Mouse (Mus musculus): ENCODE measurements around the gene Dgkk.
"Not testable (repeated sequence)": the region's sequence is repeated elsewhere in the genome, so short reads cannot be mapped to it uniquely, and the experiment has no call there.

Dgkk gene

DNA sequence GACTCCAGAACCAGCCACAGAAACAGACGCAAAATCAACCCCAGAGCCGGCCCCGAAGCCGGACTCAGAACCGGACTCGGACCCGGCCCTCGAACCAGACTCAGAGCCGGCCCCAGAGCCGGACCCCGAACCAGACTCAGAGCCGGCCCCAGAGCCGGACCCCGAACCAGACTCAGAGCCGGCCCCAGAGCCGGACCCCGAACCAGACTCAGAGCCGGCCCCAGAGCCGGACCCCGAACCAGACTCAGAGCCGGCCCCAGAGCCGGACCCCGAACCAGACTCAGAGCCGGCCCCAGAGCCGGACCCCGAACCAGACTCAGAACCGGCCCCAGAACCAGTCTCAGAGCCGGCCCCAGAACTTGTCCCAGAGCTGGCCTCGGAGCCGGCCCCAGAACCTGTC, at the start of gene Dgkk:
Gene Dgkk, plus strand, starts transcription at position 301 of the 400 bp plus-strand sequence.
- in situ Hi-C loops (cut with MboI; ENCODE audit: low pct_unique_long_range_greater_than_20kb in 1 of 2, low sequenced_read_pairs in 2 of 2, unreplicated experiment in 1 of 2) = not testable (repeated sequence)

DNA sequence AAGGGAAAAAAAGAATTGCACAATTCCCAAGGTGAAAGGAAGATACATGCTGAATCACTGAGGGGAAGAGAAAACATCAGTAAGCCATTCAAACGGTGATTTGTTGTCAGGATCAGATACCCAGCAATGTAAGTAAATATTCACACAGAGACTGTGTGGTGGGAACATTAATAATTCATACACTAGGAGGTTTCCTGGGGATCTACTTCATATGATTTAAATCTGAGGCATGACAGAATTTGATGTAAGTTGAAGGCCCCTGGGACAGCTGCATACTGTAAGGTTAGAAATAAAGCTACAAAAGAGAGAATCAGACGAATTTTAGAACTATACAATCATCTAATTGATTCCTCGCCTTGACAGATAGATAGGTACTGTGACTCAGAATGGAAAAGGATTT, 45.1 kb upstream of the Dgkk start:
- in situ Hi-C loops (cut with MboI; ENCODE audit: low pct_unique_long_range_greater_than_20kb in 1 of 2, low sequenced_read_pairs in 2 of 2, unreplicated experiment in 1 of 2) = no loop called here

DNA sequence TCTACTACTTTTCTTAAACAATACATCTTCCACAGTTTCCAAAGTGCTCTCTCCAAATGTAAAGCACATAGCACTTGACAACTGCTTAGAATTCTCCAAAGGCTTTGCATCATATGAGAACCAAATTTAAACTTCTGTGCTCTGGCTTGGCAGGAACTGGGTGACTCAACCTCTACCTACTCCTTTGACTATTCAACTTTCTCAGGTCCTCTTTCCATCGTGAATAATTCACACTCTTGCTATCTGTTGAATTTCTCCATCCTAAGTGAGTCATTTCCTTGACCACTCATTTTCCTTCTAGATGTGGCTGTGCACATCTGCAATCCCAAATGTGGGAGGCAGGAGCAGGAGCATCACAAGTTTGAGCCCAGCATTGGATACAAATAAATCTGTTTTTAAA, 28.4 kb upstream of the Dgkk start:
- in situ Hi-C loops (cut with MboI; ENCODE audit: low pct_unique_long_range_greater_than_20kb in 1 of 2, low sequenced_read_pairs in 2 of 2, unreplicated experiment in 1 of 2) = no loop called here

DNA sequence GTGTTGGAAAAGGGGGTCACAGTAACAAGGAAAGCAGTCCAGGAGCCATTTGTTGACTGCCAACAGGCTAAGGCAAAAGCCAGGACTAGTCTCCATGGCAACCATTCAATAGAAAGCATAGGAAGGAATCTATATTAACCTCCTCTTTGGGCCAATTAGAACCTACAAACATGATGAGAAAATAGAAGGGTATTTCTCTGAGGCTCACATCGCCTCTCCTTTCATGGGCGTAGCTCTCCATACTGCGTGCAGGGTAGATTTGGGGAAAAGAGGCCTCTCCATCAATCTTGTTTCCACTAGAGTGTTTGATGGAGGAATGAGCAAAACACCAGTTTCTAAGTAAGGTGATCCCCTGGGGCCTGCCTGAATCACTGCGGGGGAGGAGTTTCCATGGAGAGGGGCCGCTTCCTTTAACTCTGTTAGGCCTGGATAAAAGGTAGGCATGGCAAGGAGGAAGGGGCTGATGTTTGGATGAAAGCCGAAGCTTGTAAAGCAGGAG, 27.5 kb upstream of the Dgkk start:
- in situ Hi-C loops (cut with MboI; ENCODE audit: low pct_unique_long_range_greater_than_20kb in 1 of 2, low sequenced_read_pairs in 2 of 2, unreplicated experiment in 1 of 2) = no loop called here

DNA sequence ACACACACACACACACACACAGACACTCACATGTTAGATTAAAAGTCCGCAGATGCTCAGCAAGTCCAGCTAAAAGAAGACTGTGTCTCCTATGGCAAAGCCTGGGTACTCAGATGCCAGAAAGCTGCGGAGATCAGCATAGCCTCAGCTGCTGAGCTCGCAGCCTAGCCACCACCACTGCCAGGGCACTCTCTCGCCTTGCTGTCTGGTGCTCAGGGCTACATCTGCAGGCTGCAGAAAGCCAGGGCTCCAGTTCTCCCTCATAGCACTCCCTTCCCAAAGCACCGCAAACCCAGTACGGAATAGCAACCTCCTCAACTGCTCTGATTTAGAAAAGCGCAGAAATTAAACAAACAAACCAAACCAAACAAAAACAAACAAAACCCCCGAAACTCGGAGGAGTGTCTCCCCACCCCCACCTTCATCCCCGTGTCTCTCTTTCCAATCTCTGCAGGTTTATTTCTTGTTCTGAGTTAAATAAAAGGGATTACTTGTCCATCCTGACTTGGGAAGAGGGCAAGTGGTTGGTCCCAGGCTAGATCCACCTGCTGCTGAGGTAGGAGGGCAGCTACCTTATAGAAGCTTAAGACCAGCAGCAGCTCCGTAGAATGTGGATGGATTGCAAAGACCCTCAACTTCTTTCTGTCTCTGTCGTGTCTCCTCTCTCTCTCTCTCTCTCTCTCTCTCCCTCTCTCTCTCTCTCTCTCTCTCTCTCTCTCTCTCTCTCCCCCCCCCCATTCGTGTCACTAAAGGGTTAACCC, 1.4 kb upstream of the Dgkk start:
- in situ Hi-C loops (cut with MboI; ENCODE audit: low pct_unique_long_range_greater_than_20kb in 1 of 2, low sequenced_read_pairs in 2 of 2, unreplicated experiment in 1 of 2) = no loop called here

DNA sequence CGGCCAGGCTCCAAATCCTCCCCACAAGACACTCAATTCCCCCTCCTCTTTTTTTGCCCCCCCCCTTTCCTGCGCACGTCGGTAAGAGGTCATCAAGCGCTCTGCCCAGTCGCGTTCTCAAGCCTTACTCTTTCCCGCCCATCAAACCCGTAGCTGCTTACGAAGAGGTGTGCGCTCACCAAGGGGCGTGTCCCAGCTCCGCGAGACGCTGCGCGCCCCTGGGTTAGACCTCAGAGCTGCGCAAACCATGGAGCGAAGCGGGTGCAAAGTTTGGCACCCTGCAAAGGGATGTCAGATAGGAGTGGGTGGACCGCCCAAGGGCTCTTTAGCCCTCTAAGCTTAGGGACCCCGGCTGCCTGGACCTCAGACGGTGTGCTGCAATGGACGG, 862 bp upstream of the Dgkk start:
- in situ Hi-C loops (cut with MboI; ENCODE audit: low pct_unique_long_range_greater_than_20kb in 1 of 2, low sequenced_read_pairs in 2 of 2, unreplicated experiment in 1 of 2) = no loop called here

DNA sequence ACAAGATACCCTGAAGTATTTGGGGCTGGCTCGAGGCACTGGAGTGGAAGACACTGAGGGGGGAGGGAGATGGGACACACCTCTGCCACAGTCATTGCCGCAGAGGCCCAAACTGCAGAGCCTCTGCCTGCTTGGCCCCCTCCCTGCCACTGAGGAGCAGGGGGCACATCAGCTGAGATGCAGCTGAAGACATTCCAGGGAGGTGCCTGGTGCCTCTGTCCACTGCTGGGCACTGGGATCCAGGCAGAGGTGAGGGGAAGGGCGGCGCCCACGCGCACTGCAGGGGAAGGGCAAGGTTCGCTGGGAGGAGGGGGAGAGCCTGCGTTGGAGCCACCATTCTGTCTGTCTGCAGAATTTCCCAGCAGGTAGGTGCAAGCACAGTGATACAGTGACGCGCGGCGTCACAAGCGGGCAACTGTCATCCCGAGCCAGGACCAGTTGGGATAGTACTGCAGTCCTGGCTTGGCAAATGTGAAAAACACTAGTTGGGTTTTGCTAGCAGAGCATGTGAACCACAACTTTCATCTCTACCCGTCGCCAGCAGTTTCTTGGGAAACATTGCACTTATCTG, 948 bp downstream of the Dgkk start:
- in situ Hi-C loops (cut with MboI; ENCODE audit: low pct_unique_long_range_greater_than_20kb in 1 of 2, low sequenced_read_pairs in 2 of 2, unreplicated experiment in 1 of 2) = no loop called here

DNA sequence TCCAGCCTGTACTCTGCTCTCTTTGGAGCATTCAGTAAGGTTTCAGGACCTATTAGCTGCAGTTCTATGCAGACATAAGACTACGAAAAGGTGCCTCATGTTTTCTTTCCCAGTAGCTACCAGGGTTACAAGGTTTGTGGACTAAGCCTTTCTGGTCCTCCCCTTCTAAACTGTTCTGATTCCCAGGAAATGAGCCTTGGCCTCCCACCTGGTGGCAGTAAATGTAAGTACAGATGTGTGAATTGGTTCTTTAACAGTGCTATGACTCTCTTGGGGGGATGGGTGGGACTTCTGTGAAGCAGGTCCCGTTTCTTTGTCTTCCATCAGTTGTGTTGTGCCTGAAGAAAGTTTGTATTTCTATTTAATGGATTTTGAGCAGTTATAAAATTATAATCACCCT, 53.4 kb downstream of the Dgkk start:
- in situ Hi-C loops (cut with MboI; ENCODE audit: low pct_unique_long_range_greater_than_20kb in 1 of 2, low sequenced_read_pairs in 2 of 2, unreplicated experiment in 1 of 2) = no loop called here

DNA sequence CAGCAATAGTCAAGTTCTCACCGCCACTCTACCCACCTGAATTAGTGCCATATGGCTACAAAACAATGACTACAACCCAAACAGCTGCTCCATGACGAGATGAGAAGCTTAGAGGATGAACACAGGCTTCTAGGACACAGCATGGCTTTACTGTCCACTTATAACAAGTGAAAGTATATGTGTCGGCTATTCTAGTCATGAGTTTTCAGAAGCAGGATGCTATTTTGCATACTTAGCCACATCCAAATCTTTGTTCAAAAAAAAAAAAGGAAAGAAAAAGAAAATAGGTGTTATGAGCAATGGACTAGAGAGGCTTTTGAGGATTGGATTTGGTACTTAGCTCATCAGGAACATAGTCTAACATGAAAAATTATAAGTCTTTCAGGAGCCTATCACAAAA, 74.4 kb downstream of the Dgkk start:
- in situ Hi-C loops (cut with MboI; ENCODE audit: low pct_unique_long_range_greater_than_20kb in 1 of 2, low sequenced_read_pairs in 2 of 2, unreplicated experiment in 1 of 2) = no loop called here

DNA sequence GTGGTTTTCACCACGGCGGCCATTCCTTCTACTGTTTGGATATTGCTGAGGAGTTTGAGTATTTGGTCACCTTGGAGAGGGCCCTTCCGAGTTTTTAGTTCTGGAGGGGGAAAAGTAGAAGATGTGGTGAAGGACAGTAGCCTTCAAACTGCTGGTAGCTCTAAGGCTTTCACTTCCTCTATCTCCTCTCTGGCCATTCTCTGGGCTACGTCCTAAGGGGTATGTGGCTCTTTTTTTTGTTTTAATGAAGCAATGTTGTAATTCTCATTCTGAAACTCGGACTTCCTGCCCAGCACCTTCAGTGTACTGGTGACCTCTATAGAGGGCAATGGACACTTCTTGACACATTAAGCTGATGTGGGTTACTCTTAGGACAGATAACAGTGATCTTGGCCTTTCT, 75.0 kb downstream of the Dgkk start:
- in situ Hi-C loops (cut with MboI; ENCODE audit: low pct_unique_long_range_greater_than_20kb in 1 of 2, low sequenced_read_pairs in 2 of 2, unreplicated experiment in 1 of 2) = no loop called here

DNA sequence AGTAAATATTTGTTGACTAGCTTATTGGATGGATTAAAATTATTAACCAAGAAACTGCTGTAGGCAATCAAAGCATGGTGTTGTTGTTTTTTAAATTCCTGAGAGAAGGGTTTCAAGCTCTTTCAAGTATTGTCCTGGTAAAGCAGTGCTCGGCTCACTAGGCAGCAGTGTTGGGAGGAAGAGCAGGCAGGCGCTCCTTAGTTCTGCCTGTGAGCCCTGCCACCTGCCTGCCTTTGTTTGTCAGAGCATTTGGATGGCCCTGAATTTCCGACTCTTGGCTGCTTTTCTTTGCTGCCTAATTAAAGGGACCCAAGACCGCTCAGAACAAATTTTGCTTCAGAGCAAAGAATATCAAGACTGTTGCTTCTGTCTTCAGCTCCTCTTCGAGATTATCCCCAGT, 114.8 kb downstream of the Dgkk start:
- in situ Hi-C loops (cut with MboI; ENCODE audit: low pct_unique_long_range_greater_than_20kb in 1 of 2, low sequenced_read_pairs in 2 of 2, unreplicated experiment in 1 of 2) = no loop called here

DNA sequence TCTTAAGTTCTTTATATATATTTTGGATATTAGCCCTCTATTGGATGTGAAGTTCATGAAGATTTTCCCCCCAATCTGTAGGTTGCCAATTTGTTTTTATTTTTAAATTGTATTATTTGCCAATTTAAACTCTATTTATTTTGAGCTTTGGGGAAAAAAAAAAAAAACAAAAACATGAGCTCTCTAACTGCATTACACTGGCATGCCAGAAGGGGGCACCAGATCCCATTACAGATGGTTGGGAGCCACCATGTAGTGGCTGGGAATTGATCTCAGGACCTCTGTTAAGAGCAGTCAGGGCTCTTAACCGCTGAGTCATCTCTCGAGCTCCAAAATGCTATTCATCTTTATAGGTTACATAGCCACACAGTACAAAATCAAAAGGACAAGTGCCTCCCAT, 131.9 kb downstream of the Dgkk start:
- in situ Hi-C loops (cut with MboI; ENCODE audit: low pct_unique_long_range_greater_than_20kb in 1 of 2, low sequenced_read_pairs in 2 of 2, unreplicated experiment in 1 of 2) = no loop called here

DNA sequence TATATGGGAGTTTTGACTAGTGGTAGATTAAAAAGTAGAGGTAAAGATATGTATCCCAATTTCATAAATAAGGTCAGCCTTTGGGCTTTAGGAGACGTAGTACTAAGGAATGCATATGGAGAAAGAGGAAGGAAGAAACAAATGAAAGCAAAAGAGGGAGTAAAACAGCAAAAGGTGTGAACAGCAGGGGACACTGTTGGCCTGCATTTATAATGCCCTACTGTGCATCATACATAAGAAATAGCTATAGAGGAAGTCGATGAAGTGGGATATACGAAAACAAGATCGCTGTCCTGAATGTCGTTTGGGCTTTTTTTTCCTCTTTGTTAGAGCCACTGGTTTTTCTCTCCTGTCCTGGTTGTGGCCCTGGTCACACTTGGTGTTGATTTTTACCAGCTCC, 143.1 kb downstream of the Dgkk start:
- in situ Hi-C loops (cut with MboI; ENCODE audit: low pct_unique_long_range_greater_than_20kb in 1 of 2, low sequenced_read_pairs in 2 of 2, unreplicated experiment in 1 of 2) = no loop called here

DNA sequence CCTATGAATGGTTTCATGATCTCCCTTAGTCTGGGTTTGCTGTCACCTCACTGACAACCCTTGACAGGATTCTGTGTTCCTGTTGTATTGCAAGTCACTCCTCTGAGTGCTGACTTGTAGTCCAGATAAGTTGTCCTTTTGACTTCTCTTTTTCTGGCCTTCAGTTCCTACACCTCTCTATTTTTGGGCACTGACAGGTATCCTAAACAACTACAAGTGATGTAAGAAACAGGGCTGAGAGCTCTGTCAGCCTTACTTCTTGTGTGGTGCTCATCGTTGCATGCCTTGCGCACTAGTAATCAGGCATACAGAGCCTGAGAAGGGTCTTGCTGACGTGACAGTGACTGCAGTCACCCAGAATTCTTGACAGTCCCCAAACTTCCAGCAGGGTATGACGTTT, 147.1 kb downstream of the Dgkk start:
- in situ Hi-C loops (cut with MboI; ENCODE audit: low pct_unique_long_range_greater_than_20kb in 1 of 2, low sequenced_read_pairs in 2 of 2, unreplicated experiment in 1 of 2) = no loop called here

DNA sequence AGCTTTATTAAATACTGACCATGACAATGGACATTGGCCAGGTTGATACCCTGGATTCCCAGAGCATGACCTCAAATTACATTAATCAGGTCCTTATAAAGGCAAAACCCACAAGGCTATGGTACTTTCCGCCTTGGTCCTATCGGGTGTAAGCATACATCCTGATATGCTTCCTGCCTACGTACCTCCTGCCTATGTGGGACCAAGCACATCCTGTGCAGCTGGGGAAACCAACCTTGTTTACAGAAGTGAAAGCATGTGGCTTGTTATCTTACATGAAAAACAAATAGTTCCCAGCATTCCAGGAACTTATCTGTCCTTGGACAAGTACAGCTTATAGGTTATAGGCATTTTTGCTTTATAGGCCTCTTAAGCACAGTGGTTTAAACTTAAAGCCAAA, 189.5 kb downstream of the Dgkk start:
- in situ Hi-C loops (cut with MboI; ENCODE audit: low pct_unique_long_range_greater_than_20kb in 1 of 2, low sequenced_read_pairs in 2 of 2, unreplicated experiment in 1 of 2) = no loop called here

DNA sequence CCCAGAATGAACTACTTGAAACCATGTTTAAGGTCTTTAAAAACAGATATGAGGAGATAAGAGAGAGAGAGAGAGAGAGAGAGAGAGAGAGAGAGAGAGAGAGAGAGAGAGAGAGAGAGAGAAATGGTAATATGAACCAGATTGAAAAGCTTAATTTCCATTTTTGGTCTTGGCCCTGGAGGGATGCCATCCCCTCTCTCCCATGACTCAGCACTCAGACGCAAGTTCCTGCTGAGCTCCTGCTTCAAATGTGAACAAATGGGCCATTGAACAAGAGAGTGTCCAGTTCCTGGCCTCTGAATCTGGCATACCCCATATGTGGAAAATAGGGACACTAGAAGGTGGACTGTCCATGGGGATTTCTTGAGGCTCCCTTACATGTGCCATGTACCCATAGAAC, 192.8 kb downstream of the Dgkk start:
- in situ Hi-C loops (cut with MboI; ENCODE audit: low pct_unique_long_range_greater_than_20kb in 1 of 2, low sequenced_read_pairs in 2 of 2, unreplicated experiment in 1 of 2) = no loop called here

DNA sequence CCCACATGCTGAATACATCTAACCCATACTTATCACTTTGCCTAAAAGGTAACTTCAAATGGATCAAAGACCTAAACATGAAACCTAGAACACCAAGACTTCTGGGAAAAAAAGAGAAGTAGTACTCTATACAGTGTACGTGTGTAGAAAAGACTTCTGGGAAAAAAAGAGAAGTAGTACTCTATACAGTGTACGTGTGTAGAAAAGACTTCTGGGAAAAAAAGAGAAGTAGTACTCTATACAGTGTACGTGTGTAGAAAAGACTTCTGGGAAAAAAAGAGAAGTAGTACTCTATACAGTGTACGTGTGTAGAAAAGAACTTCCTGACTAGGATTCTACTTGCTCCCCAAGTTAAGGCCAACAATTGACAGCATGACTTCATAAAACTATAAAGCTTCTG, 204.8 kb downstream of the Dgkk start:
- in situ Hi-C loops (cut with MboI; ENCODE audit: low pct_unique_long_range_greater_than_20kb in 1 of 2, low sequenced_read_pairs in 2 of 2, unreplicated experiment in 1 of 2) = not testable (repeated sequence)
